Mouse (Mus musculus) testis, adult 2 months (tissue): Measurements from ENCODE around the gene Dusp14. TPM values are rescaled to one million over a fixed set of nuclear protein-coding genes. Genes with fewer than 3 reads are reported as not detected.

ENCODE experiments used
- H3K27ac ChIP-seq: fragments of 200-500 bp; 2 replicates; pipeline ENCODE4 v1.5.1; 2012; ENCODE audit warnings: low read depth, low read length; ENCODE audit not compliant: control insufficient read depth, insufficient read depth
- H3K27me3 ChIP-seq: fragments of 200-500 bp; 2 replicates; pipeline ENCODE4 v1.6.1; 2012; ENCODE audit warnings: mild to moderate bottlenecking, low read length, moderate library complexity; ENCODE audit not compliant: control insufficient read depth, insufficient read depth
- H3K36me3 ChIP-seq: fragments of 200-500 bp; 2 replicates; pipeline ENCODE4 v1.6.1; 2012; ENCODE audit warnings: mild to moderate bottlenecking, low read length; ENCODE audit not compliant: control insufficient read depth, insufficient read depth
- H3K4me1 ChIP-seq: fragments of 200-500 bp; 2 replicates; pipeline ENCODE4 v1.6.1; 2012; ENCODE audit warnings: low read length; ENCODE audit not compliant: control insufficient read depth, insufficient read depth
- H3K4me3 ChIP-seq: fragments of 200-500 bp; 2 replicates; pipeline ENCODE4 v1.5.1; 2012; ENCODE audit warnings: low read depth, mild to moderate bottlenecking, low read length, moderate library complexity, mixed read lengths; ENCODE audit not compliant: control insufficient read depth
- CTCF ChIP-seq: fragments of 200-500 bp; IDR thresholded peaks from 2 replicates; pipeline ENCODE4 v1.5.1; 2012; ENCODE audit warnings: low read depth, mild to moderate bottlenecking, inconsistent platforms, low read length, moderate library complexity; ENCODE audit not compliant: control insufficient read depth, insufficient read depth, insufficient replicate concordance
- POLR2A ChIP-seq: fragments of 200-500 bp; IDR thresholded peaks from 2 replicates; pipeline ENCODE4 v1.6.1; 2012; ENCODE audit warnings: low read depth, mild to moderate bottlenecking, inconsistent platforms, low read length, moderate library complexity; ENCODE audit not compliant: control insufficient read depth
- polyA plus RNA-seq: library from polyadenylated mRNA; depleted of rRNA; stranded (reverse); fragments of >200 nt; gene quantifications from 2 replicates; pipeline ENCODE4 v1.2.3, GENCODE M21; 2012

Dusp14 gene
- polyA plus RNA-seq, 1 experiment, result 2.5 TPM

GRCm38 (mm10) chr11:84066927-84067645, 2.0 kb downstream of the Dusp14 start:
- no peak overlapping the region for H3K4me3 ChIP-seq
- TF ChIP-seq POLR2A, result no peak
- TF ChIP-seq CTCF, result no peak
- no peaks in the 10 kb centered on the region for H3K27me3 ChIP-seq
- peaks cover 5% of the 10 kb centered on the region for H3K4me1 ChIP-seq
- no peaks in the 10 kb centered on the region for H3K36me3 ChIP-seq
- H3K27ac ChIP-seq, result no peak overlapping the region

- Histone ChIP-seq H3K27ac (no peak overlapping the region), H3K4me3 (no peak overlapping the region), H3K27me3 (no peaks in the 10 kb centered on the region), H3K4me1 (peaks cover 5% of the 10 kb centered on the region), H3K36me3 (no peaks in the 10 kb centered on the region)
- TF ChIP-seq CTCF, result no peak
- TF ChIP-seq POLR2A, result no peak
These were observed 3.0 kb downstream of the Dusp14 start for GRCm38 (mm10) chr11:84066071-84066481.

GRCm38 (mm10) chr11:84063631-84064209, 5.3 kb downstream of the Dusp14 start:
- Histone ChIP-seq H3K27me3 (no peaks in the 10 kb centered on the region), H3K4me1 (peaks cover 2% of the 10 kb centered on the region), H3K36me3 (no peaks in the 10 kb centered on the region), H3K27ac (no peak overlapping the region), H3K4me3 (no peak overlapping the region)
- no peak for TF ChIP-seq CTCF
- TF ChIP-seq POLR2A, result no peak

DNA sequence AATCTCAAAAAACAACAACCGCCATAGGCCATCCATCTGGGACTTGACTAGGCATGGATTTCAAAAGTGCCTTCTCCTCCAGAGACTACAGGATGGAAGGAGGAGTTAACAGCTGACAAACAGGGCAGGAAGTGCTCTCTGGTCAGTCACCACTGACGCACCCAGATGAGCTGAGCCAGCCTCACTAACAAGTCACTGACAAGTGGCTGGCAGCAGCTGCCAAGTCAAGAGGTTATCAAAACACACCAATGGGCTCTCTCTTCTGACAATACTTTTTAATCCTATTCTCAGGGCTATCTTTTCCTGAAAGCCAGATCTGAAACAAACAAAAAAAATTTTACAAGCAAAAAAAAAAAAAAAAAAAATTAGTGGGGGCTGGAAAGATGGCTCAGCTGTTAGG, 6.3 kb downstream of the Dusp14 start:
- TF ChIP-seq POLR2A (no peak), CTCF (no peak)
- H3K36me3 ChIP-seq, result no peaks in the 10 kb centered on the region
- peaks cover under 1% of the 10 kb centered on the region for H3K4me1 ChIP-seq
- no peaks in the 10 kb centered on the region for H3K27me3 ChIP-seq
- no peak overlapping the region for H3K27ac ChIP-seq
- H3K4me3 ChIP-seq, result no peak overlapping the region

- Histone ChIP-seq H3K4me1 (no peaks in the 10 kb centered on the region; the same call in 1 of the 2 replicates), H3K36me3 (no peaks in the 10 kb centered on the region), H3K27me3 (no peaks in the 10 kb centered on the region), H3K4me3 (no peak overlapping the region), H3K27ac (no peak overlapping the region)
- TF ChIP-seq CTCF (no peak), POLR2A (no peak)
These were observed 7.2 kb downstream of the Dusp14 start for GRCm38 (mm10) chr11:84061881-84062280.

DNA sequence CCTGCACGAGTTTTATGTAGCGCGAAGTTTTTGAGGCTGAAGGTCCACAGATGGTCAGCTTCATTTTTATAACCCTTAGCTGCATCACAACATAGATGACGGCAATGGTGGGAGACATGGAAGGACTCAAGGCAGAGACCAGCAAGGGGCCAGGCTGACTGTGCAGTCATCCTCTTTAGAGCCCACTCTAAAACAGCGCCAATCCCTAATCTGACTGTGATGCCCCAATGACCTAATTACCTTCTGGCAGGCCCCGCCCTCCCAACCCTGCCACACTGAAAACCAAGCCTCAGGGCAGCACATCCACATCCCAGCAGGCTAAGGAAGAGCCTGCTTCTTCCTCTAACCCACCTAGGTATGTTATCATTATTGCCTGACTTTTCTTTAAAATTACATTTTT, 8.4 kb downstream of the Dusp14 start:
- H3K4me3 ChIP-seq, result no peak overlapping the region
- TF ChIP-seq CTCF, result no peak
- TF ChIP-seq POLR2A, result no peak

GRCm38 (mm10) chr11:84059784-84060183, 9.3 kb downstream of the Dusp14 start:
- no peaks in the 10 kb centered on the region for H3K4me1 ChIP-seq
- no peaks in the 10 kb centered on the region for H3K36me3 ChIP-seq
- H3K27ac ChIP-seq, result no peak overlapping the region
- no peak for TF ChIP-seq POLR2A
- TF ChIP-seq CTCF, result no peak
- no peaks in the 10 kb centered on the region for H3K27me3 ChIP-seq
- no peak overlapping the region for H3K4me3 ChIP-seq

More for the DNA sequence above, 8.4 kb downstream of the Dusp14 start:
- Histone ChIP-seq H3K27me3 (no peaks in the 10 kb centered on the region), H3K27ac (no peak overlapping the region), H3K4me1 (no peaks in the 10 kb centered on the region), H3K36me3 (no peaks in the 10 kb centered on the region)
